Mouse (Mus musculus) regulatory T cell (primary cell): ENCODE data around the gene Pard6b.
"Not testable (repeated sequence)": the region's sequence is repeated elsewhere in the genome, so short reads cannot be mapped to it uniquely, and the experiment has no call there.

Experiments
- in situ Hi-C: fragments of 300-600 bp; cut with MboI, MseI; formaldehyde crosslinking; loops from one replicate; pipeline ENCODE4 v1.15.1; 2025; ENCODE audit warnings: high pct_unique_total_duplicates

The Pard6b gene

DNA sequence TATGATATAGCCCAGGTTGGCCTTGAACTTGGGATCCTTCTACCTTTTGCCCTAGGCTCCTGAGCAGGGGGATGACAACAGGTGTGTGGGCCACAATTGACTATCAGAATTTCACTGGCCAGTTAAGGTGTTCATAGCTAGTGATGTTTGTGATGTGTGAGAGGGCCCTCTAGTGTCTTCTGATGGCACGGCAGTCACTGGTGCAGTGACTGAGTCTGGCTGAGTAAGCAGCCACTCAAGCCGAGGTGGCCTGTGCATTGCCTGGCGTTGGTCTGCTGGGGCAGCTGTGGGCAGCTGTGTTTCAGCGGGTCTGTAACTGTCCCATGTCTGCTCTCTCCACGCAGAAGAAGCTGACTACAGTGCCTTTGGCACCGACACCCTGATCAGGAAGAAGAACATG, 17.2 kb downstream of the Pard6b start:
- in situ Hi-C loops: no loop called here

- in situ Hi-C loops: loop anchor here (5.0 kb wide), 1 partner anchor 327 kb away; no protein-coding TSS in a partner anchor
These were observed 19.2 kb downstream of the Pard6b start for GRCm38 (mm10) chr2:168100008-168100407.

DNA sequence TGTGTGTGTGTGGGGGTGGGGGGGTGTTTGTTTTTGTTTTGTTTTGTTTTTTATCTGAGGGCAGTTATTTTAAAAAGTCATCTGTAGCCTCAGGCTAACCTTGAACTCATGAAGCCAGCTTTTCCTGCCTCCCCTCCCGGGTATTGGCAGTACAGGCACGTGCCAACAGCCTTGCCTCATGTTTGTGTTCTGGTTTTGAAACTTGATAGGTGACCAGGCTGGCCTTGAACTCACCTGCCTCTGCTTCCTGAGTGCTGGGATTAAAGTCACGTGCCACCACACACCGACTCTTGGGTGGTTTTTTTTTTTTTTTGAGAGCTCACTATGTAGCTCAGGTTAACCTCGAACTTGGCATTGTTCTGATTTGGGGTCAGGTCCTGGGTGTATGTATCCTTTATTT, 21.0 kb downstream of the Pard6b start:
- in situ Hi-C loops: loop anchor here (5.0 kb wide), 1 partner anchor 325 kb away; no protein-coding TSS in a partner anchor

DNA sequence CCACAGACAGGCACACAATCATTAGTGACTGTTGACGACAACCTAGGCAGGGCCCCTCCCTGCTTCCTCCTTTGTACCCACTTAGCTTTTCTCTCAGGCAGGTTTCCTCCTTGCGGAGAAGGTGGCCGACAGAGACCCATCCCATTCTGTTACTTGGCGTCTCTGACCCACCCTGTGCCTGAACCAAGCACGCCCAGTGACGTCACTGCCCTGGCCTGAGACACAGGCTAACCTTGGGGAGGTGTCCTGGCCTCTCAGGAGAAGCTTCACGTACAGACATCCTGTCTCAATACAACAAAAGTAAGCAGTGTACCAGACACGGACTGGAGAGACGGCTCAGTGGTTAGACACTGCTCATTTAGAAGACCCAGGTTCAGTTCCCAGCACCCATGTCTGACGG, 22.5 kb downstream of the Pard6b start:
- in situ Hi-C loops: loop anchor here (5.0 kb wide), 1 partner anchor 324 kb away; no protein-coding TSS in a partner anchor

DNA sequence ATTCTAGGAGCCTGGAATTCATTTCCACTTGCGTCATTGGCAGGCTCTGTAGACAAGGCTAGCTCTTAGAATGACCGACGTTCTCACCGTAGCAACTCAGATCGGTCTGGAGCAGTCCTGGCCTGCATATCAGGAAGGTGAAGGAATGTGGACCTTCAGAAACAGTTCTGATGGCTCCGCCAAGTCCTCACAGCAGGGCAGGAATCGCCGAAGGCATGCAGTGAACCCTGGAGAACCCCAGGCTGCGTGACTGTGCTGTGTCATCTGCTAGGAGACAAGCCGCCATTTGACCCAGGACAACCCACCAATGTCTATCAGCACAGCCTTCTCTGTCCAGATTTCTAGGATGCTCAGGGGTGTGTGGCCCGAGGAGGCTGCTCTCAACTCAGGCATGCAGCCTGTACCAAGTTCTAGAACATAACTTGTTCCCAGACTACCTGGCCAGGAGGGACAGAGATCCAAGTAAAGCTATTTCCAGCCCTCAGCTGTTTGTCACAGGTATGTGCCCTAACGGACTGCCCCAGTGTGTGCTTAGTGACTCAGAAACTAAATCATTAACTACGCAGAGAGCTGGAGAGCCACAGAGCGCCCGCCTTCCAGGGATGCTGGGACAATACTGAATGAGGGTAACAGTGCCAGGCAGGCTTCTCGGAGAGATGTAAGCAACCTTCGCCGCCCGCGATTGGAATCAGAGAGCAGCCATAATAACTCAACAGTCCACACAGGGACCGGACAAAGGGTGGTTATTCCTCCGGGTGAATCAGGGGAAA, 23.8 kb downstream of the Pard6b start:
- in situ Hi-C loops: loop anchor here (5.0 kb wide), 1 partner anchor 323 kb away; no protein-coding TSS in a partner anchor

DNA sequence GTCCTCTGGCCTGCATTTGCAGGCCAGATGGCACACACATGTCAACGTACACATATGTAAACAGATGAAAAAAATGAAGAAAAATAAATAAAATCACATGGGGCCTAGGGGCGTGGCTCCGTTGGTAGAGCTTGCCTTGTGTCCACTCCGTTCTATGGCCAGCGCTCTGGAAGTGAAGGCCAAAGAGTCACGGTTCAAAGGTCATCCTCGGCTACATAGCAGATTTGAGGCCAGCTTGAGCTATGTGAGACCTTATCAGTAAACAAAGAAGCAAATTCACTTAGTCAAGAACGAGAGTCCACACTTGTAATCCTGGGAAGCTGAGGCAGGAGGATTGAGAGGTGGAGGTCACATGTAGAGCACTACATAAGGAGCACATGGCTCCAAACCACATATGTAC, 24.5 kb downstream of the Pard6b start:
- in situ Hi-C loops: no loop called here

GRCm38 (mm10) chr2:168106701-168107178, 25.9 kb downstream of the Pard6b start:
- in situ Hi-C loops: no loop called here

- in situ Hi-C loops: no loop called here
These were observed 26.6 kb downstream of the Pard6b start for GRCm38 (mm10) chr2:168107356-168107755.

DNA sequence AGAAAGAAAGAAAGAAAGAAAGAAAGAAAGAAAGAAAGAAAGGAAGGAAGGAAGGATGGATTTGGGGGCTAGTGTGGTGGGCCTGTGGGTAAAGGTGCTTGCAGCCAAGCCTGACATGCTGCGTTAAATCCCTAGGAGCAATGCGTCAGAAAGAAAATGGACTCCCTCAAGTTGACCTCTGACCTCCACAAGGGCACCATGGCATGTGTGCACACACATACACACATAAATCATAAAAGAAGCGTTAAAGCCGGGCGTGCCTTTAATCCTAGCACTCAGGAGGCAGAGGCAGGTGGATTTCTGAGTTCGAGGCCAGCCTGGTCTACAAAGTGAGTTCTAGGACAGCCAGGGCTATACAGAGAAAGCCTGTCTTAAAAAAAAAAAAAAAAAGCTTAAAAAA, 27.1 kb downstream of the Pard6b start:
- in situ Hi-C loops: not testable (repeated sequence)

GRCm38 (mm10) chr2:168111902-168112301, 31.1 kb downstream of the Pard6b start:
- in situ Hi-C loops: loop anchor here (5.0 to 10.0 kb wide), 2 partner anchors 90 to 1797 kb away; no protein-coding TSS in a partner anchor

DNA sequence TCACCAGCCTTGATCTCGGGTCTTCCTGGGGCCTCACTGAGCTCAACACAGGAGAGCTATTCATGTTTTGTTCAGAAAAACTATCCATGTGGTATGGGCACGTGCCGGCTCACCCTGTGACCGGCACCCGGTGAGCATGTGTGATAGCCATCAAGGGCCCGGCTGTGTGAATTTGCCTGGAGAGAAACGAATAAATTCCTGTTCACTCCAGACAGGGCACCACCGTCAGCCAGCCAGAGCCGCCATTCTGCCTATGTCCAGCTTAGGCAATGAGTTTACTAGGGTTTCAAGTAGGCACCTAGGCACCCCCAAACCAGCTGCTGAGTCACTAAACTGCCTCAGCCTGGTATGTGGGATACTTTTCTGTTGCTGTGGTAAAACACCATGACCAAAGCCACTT, 32.5 kb downstream of the Pard6b start:
- in situ Hi-C loops: loop anchor here (5.0 to 10.0 kb wide), 2 partner anchors 89 to 1798 kb away; no protein-coding TSS in a partner anchor

DNA sequence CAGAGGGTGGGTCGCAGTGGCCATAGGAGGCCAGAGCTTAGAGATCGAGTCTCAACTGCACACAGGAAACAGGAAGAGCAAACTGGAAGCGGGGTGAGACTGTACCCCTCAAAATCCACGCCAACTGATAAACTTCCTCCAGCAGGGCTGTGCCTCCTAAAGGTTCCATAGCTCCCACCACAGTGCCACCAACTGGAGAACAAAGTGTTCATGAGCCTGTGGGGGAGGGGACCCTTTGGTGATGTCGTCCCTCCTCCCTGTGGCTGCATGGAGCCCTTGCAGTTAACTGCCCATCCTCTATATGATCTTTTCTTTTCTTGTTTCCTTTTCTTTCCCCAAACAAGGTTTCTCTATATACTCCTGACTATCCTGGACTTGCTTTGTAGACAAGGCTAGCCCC, 32.9 kb downstream of the Pard6b start:
- in situ Hi-C loops: loop anchor here (5.0 to 10.0 kb wide), 2 partner anchors 89 to 1799 kb away; no protein-coding TSS in a partner anchor

DNA sequence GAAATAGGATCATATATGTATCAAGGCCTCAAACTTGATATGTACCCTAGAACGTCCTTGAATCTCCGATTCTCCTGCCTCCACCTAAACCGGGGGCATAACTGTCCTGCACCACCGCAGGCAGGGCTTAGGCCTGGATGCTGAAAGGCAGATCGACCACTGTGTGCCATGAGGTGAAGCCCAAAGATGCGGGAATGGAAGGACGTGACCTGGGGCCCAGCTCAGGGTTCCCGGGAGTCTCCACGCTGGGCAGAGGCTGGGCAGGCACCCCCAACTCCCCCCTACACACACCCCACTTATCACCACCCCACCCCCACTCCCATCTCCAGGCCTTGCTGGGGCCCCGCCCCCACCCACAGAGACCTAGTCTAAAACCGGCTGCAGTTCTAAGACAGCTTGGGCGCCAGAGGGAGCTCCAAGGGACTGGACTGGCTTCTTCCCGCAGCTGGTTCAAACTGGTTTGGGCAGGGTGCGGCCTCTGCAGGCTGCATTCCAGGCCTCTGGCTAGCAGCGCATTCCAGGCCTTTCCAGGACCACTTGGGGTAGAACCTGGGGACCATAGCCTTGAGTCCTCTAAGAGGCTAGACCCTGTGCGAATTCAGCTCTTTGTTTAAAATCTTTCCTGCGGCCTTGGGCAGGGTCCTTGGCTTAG, 34.0 kb downstream of the Pard6b start:
- in situ Hi-C loops: loop anchor here (5.0 to 10.0 kb wide), 2 partner anchors 87 to 1800 kb away; no protein-coding TSS in a partner anchor

DNA sequence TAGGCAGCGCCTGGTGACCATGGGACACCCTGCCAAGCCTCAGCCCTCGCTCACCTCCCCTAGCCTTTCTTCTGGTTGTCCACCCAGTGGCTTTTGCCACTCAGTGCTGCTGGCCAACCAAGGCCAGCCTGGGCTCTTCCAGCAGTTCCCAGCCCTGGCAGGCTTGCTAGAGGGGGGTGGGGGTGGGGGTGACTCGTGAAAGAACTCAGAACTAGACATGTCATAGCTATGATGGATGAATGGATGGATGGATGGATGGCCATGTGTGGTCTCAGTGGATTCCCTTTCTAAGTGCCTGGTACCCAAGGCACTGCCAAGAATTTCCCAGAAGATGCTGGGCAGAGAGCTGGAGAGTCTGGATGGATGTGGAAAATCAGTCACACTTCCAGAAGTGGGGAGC, 35.0 kb downstream of the Pard6b start:
- in situ Hi-C loops: loop anchor here (10.0 kb wide), 1 partner anchor 1801 kb away; no protein-coding TSS in a partner anchor

DNA sequence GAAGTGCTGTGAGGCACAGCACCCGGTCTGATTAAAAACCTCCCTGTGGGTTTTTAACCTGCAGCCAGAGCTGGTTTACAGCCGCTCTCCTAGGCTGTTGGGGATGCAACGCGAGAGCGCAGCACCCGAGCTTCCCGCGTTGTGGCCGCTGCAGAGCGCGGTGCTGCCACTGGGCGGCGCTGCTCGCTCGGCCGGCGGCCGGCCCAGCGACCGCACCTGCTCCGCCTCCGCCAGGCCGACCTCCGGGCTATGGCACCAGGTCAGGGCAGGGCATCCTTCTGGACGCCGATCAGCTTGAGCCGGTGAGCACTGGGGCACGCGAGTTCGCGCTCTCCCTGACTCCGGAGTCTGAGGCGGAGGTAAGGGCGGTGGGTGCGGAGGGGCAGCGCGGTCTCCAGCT, 36.3 kb downstream of the Pard6b start:
- in situ Hi-C loops: loop anchor here (10.0 kb wide), 1 partner anchor 1802 kb away; no protein-coding TSS in a partner anchor

DNA sequence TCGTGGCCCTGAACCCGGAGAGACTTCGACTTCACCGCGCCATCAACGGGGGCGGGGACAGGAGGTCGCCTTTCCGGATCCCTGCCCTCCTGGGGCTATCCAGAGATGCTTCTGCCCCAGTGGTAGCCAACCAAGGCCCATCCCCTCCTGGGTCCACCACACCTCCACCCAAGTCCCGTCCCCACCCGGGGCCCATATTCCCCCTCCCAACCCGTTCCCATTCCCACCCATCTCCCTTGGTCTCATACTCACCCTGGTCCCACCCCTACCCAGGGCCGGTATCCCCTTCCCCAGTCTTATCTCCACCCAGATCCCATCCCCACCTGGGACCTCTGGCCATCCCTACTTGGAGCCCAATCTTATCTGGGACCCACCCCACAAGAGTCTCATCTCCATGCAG, 36.7 kb downstream of the Pard6b start:
- in situ Hi-C loops: loop anchor here (10.0 kb wide), 1 partner anchor 1803 kb away; no protein-coding TSS in a partner anchor

GRCm38 (mm10) chr2:168117967-168118366, 37.2 kb downstream of the Pard6b start:
- in situ Hi-C loops: loop anchor here (10.0 kb wide), 1 partner anchor 1803 kb away; no protein-coding TSS in a partner anchor

DNA sequence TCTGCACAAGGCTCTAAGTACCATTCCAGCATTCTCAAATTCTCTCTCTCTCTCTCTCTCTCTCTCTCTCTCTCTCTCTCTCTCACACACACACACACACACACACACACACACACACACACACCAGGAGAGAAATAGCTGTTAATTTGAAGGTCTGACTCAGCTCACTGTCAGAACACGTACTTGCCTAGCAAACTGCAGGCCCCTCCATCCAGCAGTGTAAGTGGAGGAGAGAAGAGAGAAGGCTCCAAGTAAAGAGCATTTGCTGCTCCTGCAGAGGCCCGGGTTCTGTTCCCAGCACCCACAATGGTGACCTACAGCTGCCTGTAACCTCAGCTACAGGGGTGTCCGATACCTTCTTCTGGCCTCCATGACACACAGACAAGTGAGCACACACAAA, 37.7 kb downstream of the Pard6b start:
- in situ Hi-C loops: loop anchor here (10.0 kb wide), 1 partner anchor 1804 kb away; no protein-coding TSS in a partner anchor

- in situ Hi-C loops: loop anchor here (10.0 kb wide), 1 partner anchor 1804 kb away; no protein-coding TSS in a partner anchor
These were observed 38.3 kb downstream of the Pard6b start for GRCm38 (mm10) chr2:168119123-168119522.

GRCm38 (mm10) chr2:168120906-168121305, 40.1 kb downstream of the Pard6b start:
- in situ Hi-C loops: no loop called here

- in situ Hi-C loops: no loop called here
These were observed 42.8 kb downstream of the Pard6b start for GRCm38 (mm10) chr2:168123652-168124051.
